Mouse (Mus musculus) CD4-positive, CD25-positive, alpha-beta regulatory T cell, adult 2 months (primary cell): ENCODE measurements at regions not wholly inside any gene's neighbourhood (a gene's known extent, or its start where the extent isn't known, plus 50 kb on each side); places are given as distances from the start of the nearest gene placed in this dataset.
"Not testable (repeated sequence)": the region's sequence is repeated elsewhere in the genome, so short reads cannot be mapped to it uniquely, and the experiment has no call there.

ENCODE experiments used
- DNase-seq: peaks from one replicate; pipeline ENCODE4 v3.0.0-alpha.2; 2012; ENCODE audit warnings: low read depth, low spot score

DNA sequence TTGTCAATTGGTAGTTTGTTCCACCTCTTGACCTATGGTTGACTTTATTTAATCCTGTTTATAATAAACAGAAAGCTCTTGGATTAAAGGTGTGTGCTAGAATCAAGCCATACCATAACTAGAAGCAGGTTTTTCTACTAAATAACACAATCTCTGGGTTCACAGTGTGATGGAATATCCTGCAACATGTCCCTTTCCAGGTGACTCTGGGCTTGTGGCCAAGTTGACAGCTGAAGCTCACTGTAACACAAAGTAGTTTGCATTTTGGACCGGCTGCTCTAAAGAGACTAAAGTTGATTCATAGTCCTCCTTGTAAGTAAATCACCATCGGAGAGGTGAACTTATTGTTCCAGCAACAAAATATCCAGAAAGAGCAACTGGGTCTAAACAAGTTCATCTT lies 149.3 kb upstream of the Kctd3 start:
- no peak for DNase-seq

DNA sequence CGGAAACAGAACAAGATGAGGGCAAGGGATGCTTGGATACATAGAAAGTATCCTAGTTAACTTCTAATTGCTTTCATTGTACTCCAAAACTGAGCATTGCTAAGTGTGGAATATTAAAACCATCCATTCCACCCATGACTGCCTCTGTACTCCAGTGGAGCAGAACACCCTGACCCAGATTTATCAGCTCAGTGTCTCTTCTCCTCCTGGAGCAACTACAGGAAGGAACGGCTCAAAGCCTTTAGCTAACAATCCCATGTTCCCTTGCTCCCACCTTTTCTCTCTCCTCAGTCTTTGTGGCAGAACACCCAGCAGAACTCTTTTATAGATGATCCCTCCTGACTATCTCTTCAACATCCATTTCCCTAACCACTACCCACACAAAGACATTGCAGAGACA lies 146.7 kb upstream of the Kctd3 start:
- DNase-seq: no peak

DNA sequence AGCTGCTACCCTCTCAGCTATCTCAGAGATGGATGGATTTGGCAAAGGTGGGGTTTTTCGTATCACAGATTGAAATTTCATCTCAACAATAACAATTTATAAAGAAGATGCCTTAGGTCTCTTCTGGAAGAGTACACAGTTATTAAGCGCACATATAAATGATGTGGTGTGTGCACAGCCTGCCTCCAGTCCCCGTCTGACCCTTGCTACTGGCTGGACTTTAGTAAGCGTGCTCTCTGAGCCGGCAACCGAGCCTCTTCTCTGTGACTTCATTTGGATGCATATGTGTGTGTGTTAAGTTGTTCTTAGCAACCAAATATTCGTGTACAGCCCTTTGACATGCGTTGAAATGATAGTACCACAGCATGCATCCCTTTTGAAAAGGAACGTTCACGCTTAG lies 145.5 kb upstream of the Kctd3 start:
- DNase-seq: no peak

GRCm38 (mm10) chr1:189142982-189143451 lies 135.4 kb upstream of the Kctd3 start:
- DNase-seq: no peak

DNA sequence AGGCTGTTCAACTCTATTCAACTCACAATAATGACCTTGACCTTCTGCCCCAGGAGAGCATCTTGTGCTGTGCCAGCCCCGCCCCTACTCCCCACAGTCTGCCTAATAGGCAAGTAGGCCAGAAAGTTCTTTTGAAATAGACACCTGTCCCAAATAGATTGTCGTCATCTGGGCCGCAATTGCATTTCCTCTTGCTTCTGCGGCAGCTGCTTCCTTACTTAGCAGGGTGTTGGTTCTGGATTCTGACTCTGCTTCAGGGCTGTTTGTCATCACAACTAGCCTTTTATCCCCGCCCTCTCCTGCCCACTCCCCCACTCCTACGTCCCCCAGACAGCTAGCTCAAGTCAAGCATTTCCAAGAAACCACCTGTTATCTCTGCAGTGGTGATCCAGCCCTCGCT lies 134.9 kb upstream of the Kctd3 start:
- DNase-seq: no peak

- DNase-seq: no peak
These were observed 134.1 kb upstream of the Kctd3 start for GRCm38 (mm10) chr1:189141694-189142093.

- no peak for DNase-seq
These were observed 129.2 kb upstream of the Kctd3 start for GRCm38 (mm10) chr1:189136731-189137385.

DNA sequence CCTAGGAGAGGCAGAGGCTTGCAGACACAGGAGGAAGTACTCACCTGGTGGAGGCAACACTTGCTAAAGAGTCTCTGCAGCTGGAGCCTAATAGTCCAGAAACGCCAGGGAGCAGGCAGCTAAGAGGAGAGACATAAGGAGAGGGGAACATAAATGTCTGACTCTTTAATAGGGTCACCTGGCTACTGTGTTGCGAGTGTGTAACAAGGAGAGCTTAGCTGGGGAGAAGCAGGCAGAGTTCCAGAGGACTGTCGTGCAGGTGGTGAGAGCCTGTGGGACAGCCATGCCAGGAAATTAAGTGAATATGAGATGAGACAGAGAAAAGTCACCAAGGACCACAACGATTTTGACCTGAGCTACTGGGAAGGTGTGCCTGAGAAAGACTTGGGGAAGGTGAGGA lies 128.2 kb upstream of the Kctd3 start:
- DNase-seq: no peak

DNA sequence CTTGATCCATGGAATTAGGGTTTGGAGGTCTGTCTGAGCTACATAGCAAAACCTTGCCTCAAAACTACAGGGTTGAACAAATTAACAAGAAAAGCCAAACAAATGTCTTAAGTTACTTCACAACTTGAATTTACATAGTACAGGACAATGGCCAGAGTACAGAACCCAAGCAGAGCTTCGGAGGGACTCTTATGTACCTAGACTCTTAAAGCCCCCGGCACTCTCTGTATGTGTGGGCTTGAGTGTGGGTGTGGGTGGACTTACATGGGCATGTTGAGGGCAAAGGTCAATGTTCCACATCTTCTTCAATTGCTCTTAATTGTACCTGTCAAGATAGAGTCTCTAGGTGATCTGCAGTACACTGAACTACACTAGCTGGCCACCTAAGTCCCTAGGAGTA lies 121.1 kb upstream of the Kctd3 start:
- no peak for DNase-seq

GRCm38 (mm10) chr1:189128246-189128645 lies 120.6 kb upstream of the Kctd3 start:
- not testable (repeated sequence) for DNase-seq

DNA sequence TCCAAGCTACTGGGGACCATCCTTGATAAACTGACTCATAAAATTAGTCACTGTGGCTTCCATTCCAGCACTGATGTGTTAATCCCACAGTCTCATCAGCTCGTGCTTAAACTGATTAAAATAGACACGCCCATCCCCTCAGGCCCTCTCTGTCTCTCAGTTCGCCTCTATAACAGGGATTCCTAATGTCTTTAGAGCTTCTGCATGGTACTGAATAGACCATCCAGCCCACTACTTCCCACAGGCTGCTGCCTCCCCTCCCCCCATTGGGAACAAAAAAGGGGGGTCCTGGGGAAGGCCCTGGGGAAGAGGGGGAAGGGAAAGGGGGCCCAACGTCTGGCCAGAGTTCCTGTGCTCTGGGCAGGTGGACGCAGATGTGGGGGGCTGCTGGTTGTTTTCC lies 119.7 kb upstream of the Kctd3 start:
- no peak for DNase-seq

DNA sequence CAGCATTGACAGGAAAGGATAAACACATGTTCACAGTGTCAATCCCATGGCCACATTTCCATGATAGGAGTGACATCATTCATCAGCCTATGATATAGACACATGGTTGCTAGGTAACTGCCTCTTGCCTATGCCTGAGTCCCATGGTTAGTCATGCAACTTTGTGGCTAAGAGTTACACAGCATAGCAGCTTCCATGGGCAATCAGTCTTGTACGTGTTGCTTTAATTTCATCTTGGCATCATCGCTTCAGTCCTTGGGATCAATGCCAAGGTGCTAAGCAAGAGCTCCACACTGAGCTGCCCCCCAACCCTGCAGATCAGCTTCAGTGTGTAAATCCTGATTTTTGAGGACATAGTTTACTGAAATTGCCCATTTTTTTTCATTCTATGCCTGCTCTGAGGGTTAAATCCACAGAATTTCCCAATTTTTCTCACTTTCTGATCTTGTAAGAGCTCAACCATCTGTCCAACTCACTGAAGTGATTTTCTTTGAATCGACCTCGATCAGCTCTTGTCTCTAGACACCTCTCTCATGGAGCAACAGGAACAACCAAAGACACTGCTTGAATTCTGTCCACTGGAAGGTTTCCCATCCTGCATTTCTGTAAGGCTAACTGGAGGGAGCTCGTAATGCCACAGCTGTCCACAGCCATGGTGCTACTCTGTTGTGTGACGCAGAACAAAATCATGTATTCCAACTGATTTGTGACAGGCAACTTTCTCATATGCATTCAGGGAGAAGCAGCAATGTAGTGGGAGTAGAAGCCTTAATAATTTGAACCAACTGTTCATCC lies 112.5 kb upstream of the Kctd3 start:
- DNase-seq: no peak

- not testable (repeated sequence) for DNase-seq
These were observed 111.4 kb upstream of the Kctd3 start for GRCm38 (mm10) chr1:189119005-189119404.

GRCm38 (mm10) chr1:189118582-189118981 lies 110.9 kb upstream of the Kctd3 start:
- no peak for DNase-seq

GRCm38 (mm10) chr1:189115914-189116313 lies 108.3 kb upstream of the Kctd3 start:
- no peak for DNase-seq

DNA sequence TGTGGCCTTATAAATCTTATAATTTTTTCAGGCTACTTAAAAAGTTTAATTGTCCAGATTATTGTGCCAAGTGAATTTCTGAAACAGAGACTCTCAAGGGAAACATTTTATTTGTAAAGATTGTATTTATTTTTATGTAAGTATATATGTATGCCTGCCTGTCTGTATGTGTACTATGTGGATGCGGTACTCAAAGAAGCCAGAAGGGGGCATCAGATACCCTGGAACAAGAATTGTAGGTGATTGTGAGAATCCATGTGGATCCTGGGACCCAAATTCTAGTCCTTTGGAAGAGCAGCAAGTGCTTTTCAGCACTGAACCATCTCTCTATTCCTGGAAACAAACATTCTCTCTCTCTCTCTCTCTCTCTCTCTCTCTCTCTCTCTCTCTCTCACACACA lies 107.6 kb upstream of the Kctd3 start:
- DNase-seq: no peak

GRCm38 (mm10) chr1:189108260-189109035 lies 100.8 kb upstream of the Kctd3 start:
- DNase-seq: no peak

GRCm38 (mm10) chr1:189107841-189108240 lies 100.2 kb upstream of the Kctd3 start:
- DNase-seq: no peak

GRCm38 (mm10) chr1:189107156-189107555 lies 99.5 kb upstream of the Kctd3 start:
- DNase-seq: no peak

DNA sequence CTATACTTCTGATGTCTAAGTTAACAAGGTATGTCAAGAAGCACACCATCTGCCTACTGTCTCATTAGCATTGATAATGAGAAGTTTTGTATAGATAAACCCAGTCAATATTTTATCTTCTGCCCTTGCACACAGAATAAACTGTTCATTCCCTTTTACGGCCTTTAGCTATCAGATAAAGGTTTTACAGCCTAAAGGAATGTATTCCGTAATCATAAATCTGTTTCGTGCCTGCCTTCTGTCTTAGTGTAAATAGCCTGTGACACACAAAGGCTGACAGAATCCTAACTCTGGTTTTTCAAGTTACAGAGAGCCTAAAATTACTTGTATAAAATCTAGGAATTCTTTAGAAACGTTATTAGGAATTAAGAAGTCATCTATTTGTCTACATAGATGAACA lies 97.6 kb upstream of the Kctd3 start:
- DNase-seq: no peak

GRCm38 (mm10) chr1:189102781-189103180 lies 95.1 kb upstream of the Kctd3 start:
- DNase-seq: no peak

GRCm38 (mm10) chr1:189099121-189099520 lies 91.5 kb upstream of the Kctd3 start:
- DNase-seq: no peak
